Mouse (Mus musculus) cerebellum, postnatal 36 days (tissue): ENCODE results near the gene Arhgap31.
A peak's percentile ranks its signal among the peaks of the same experiment; 100 is the strongest.

Experiments used
- DNase-seq, 2 experiments: peaks; one replicate each; pipeline ENCODE4 v3.0.0; 2021 to 2022; ENCODE audit warnings: mixed read lengths in 2 of 2

Arhgap31 gene

GRCm38 (mm10) chr16:38712581-38713403 is at the start of gene Arhgap31:
Arhgap31 (minus strand) TSS chr16:38713274.
- DNase-seq, result peak; percentile 53 to 62

DNA sequence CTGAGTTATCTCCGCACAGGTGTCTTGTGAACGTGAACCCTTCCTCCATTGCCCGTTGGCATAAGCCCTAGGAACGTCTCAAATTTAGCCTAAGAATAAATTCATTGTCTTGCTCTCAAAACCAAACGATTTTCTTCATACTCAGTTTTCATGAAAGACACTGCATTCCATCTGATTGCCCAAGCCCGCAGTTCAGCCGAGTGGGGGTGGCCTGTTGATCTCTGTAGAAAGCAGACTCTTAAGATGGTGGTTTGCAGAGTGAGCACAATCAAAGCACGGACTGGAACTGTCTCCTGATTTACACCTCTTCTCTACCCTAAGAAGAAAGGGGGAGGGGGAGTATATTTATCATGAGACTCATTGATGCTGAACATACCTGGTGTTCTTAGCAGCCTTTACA is 49.3 kb upstream of the Arhgap31 start:
- no peak for DNase-seq

- no peak for DNase-seq
These were observed 48.9 kb upstream of the Arhgap31 start for GRCm38 (mm10) chr16:38761972-38762371.

- no peak for DNase-seq
These were observed 47.8 kb upstream of the Arhgap31 start for GRCm38 (mm10) chr16:38760834-38761375.

- no peak for DNase-seq
These were observed 47.2 kb upstream of the Arhgap31 start for GRCm38 (mm10) chr16:38760239-38760638.

DNA sequence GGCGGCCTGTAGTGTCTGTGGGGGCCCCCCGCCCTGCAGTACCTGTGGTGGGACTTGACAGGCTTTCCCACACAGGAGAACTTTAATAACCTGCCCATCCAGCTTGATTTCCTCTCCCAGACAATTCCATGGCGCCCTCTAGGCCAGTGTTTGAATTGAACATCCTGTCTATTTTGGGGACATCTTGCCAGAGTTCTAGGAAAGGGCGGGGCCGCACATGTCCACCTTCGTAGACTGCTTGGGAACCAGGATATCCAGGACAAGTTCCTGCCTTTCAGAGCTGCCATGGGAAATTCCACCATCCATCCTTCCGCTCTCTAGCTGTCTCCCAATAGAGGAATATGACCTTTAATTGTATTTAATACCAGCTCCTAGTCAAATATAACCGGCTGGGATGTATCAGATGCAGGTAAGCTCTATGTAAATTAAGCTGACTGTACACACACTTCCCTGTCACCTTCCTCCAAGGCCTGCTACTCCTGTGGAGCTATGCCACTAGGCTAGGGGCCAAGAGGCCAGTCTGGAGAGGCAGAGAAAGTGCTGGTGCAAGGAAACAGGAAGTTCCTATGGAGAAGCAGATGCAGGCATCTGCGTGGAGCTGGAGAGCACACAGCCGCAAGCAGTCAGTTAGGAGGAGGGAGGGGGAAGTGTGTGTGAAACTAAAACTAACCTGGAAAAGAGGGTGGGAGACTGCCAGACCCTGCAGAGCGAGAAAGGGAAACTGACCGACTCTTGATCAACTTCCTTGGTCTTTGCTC is 45.2 kb upstream of the Arhgap31 start:
- DNase-seq, result no peak

DNA sequence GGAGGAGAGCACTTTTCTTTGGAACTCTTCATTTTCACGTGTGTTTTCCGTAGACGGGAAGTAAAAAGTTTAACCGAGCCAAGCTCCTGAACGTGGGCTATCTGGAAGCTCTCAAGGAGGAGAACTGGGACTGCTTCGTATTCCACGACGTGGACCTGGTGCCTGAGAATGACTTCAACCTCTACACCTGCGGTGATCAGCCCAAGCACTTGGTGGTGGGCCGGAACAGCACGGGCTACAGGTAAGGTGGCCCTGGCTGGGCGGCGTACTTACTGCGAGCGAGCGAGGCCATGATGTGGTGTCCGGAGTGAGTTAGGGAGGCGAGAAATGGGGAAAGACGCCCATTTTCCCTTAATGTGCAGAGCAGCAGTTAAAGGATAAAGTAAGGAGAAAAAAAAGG is 44.6 kb upstream of the Arhgap31 start:
- no peak for DNase-seq

- DNase-seq, result no peak
These were observed 43.5 kb upstream of the Arhgap31 start for GRCm38 (mm10) chr16:38756572-38756971.

- no peak for DNase-seq
These were observed 43.1 kb upstream of the Arhgap31 start for GRCm38 (mm10) chr16:38756177-38756503.

- no peak for DNase-seq
These were observed 42.5 kb upstream of the Arhgap31 start for GRCm38 (mm10) chr16:38755452-38756176.

DNA sequence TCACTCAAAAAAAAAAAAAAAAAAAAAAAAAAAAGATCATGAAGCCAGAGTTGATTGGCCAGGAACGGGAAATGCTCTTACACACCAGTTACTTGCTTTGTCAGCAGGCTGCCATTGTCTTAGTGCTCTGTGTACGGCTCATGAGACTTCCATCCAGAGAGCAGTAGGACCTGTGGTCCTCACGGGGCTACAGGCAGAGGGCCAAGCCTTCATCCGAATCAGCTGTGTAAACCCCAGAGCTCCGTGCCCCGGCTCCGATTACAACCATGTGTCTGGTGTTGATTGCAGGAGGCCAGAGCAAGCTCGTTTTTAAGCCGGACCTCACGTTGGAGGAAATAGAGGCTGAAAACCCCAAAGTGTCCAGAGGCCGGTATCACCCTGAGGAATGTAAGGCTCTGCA is 40.6 kb upstream of the Arhgap31 start:
- DNase-seq, result no peak

- DNase-seq, result no peak
These were observed 37.7 kb upstream of the Arhgap31 start for GRCm38 (mm10) chr16:38750803-38751202.

- no peak for DNase-seq
These were observed 31.0 kb upstream of the Arhgap31 start for GRCm38 (mm10) chr16:38743941-38744673.

DNA sequence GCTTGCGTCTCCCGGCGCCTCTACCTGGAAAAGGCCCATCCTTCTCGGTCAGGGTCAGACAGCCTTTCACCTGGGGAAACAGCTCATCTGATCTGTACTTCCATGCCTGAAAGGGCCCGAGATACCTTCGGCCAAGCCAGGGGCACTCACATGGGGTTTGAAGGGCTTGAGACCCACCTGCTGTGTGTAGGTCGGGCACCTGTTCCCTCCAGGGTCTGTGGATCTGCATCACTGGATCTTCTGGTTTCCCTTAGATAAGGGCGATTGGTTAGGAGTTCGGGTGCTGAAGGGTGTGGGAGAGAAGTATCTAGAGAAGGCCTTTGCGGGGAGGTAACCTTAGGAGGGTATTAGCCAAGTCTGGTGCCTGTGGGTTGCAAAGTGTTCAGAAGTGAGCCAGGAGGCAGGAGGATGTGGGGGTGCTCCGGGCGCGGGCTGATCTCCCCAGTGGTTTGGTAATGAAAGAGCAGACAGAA is 29.6 kb upstream of the Arhgap31 start:
- DNase-seq, result peak in 1 of 2 experiments; percentile 51

DNA sequence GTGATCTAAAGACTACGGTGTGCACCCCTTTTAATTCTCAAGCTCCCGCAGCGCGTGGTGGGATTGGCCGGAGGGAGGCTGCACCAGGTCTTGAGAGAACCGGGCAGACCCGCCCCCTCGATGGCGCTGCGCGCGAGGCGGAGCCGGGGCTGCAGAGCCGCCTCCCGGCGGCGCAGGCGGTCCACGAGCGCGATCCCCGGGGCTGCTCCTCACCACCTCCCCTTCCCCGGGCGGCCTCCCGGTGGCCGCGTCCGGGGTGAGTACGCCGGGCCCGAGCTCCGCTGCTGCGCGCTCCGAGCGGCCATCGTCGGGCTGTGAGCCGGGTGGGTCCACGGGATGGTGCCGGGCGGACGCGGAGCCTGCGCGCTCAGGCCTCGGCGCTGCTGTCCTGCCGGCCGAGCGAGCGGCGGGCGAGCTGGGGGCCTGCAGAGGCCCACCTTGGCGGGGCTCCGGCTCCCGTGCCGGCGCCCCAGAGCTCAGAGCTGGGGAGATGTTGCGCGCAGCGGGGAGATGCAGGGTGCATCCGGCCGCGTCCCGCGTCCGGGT is 29.1 kb upstream of the Arhgap31 start, which contains the start of gene B4galt4:
TSS of gene B4galt4 (plus strand) at position 152 of the 546 bp plus-strand sequence.
- peak; percentile 65 to 71 for DNase-seq

DNA sequence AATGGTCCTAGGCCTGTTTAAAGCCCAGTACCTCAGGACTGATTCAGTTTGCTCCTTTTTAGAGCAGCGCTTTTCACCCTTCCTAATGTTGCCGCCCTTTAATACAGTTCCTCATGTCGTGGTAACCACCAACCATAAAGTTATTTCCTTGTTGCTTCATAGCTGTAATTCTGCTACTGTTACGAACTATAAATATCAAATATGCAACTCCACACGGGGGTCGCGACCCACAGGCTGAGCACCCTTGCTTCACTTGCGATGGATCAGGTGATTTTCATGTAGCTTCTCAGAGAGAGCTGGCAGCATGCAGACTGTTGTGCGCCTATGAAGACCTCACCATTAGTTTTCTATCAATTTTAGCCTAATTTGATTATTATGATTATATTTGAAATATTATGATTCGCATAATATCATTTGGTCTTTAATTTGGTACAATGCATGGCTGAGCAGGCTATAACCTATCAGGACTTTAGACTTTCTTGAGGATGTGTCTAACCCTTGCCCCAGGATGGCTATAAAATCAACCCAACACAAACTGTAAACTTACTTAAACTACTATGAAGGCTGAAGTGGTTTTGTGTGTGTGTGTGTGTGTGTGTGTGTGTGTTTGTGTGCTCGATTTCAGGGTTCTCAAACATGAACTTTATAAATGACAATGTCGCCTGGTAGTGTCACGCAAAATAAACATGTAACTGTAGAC is 28.3 kb upstream of the Arhgap31 start:
- no peak for DNase-seq

DNA sequence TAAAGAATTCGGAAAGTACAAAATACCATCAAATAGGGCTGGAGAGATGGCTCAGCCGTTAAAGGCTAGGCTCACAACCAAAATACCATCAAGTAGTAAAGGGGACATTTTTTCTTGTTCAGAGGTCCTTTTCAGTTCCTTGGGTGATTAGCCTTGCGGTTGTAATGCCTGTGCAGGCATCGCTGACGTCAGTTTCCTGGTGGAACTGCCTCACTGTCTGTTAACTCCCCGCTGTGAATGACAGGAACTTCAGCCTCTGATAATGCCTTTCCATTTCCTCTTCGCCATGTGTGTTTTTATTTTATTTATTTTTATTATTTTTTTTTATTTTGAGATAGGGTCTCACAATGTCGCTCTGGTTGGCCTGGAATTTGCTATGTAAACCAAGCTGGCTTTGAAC is 17.8 kb upstream of the Arhgap31 start:
- DNase-seq, result no peak

DNA sequence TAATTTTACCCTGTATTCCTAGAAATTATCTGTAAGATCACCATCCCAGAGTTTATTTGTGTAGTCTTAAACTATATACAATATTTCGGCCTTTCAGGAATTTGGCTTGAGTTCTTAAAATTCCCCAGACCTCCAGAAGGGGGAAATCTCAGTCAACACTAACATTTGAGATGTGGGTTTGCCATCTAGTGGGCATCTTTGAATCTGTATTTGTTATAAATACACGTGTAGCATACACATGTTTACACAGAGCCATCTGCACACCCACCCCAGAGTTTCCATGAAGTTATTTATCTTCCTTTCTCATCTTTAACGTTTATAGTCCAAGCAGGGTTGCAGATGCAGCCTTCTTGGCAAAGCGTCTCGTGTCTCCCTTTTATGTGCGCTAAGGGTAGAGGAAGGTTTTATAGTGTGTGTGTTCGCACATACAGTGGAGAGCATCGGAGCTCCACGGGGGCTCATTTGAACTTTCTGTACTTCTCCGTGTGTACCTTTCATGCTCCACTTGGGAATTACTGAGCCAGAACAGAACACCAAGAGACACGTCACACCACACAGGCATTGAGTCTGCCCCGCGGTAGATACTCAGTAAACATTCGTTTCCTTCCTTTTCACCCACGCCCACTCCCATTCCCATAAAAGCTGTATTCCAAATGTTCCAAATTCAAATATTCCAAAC is 16.7 kb upstream of the Arhgap31 start:
- DNase-seq, result no peak

GRCm38 (mm10) chr16:38729139-38729538 is 16.1 kb upstream of the Arhgap31 start:
- DNase-seq, result no peak

- DNase-seq, result no peak
These were observed 15.6 kb upstream of the Arhgap31 start for GRCm38 (mm10) chr16:38728576-38729132.
